Comparison of ENCODE assay signal across 9 mouse cellular contexts in genomic region chr3:79253416-79253815, GRCm38 (mm10). TPM values are rescaled to one million over a fixed set of nuclear protein-coding genes. Genes with fewer than 3 reads are reported as not detected.
DNase-seq lines count a peak whose midpoint lies in the region; ATAC-seq and TF ChIP-seq lines count a peak whose summit lies in the region.
"Had no signal": no experiment of that assay in that cellular context is flagged by ENCODE, and none has a peak within 500 bp of the region (broad histone marks: within the 10 kb centered on the region; RNA-seq: fewer than 3 reads in every experiment).

No protein-coding gene starts in this region.

- WGBS in kidney, adult 2 months: 37% methylated on average over 9 of the region's 9 CpGs
- 26% methylated on average over 9 of the region's 9 CpGs for WGBS in spleen, adult 2 months
- WGBS in hindbrain, embryonic 16.5 days: 69% methylated on average over 9 of the region's 9 CpGs

- H3K36me3 ChIP-seq in kidney, adult 2 months (ENCODE audit: control insufficient read depth, insufficient read depth, low read length): no peaks in the 10 kb centered on the region
- H3K36me3 ChIP-seq in spleen, adult 2 months (ENCODE audit: control insufficient read depth, insufficient read depth, low read length): no peaks in the 10 kb centered on the region
- no peaks in the 10 kb centered on the region for H3K36me3 ChIP-seq in hindbrain, embryonic 16.5 days (ENCODE audit: control insufficient read depth, insufficient read depth, low read length)

- H3K4me1 ChIP-seq in kidney, adult 2 months (ENCODE audit: control insufficient read depth, insufficient read depth, low read length): peaks cover 4% of the 10 kb centered on the region; the same call in 1 of the 2 replicates
- H3K4me1 ChIP-seq in spleen, adult 2 months (ENCODE audit: control insufficient read depth, insufficient read depth, insufficient read length): peaks cover 14% of the 10 kb centered on the region; the same call in 1 of the 2 replicates
- no peaks in the 10 kb centered on the region; the same call in 1 of the 2 replicates for H3K4me1 ChIP-seq in hindbrain, embryonic 16.5 days (ENCODE audit: control insufficient read depth, insufficient read depth, low read depth, low read length)

- H3K27ac ChIP-seq in kidney, adult 2 months (ENCODE audit: insufficient read depth, low read depth, low read length): peak overlapping the region; percentile 58
- peak overlapping the region; percentile 57 for H3K27ac ChIP-seq in spleen, adult 2 months (ENCODE audit: insufficient read depth, low read length)
- H3K27ac ChIP-seq in hindbrain, embryonic 16.5 days (ENCODE audit: low read depth, low read length): no peak overlapping the region

- no peak overlapping the region for H3K4me3 ChIP-seq in kidney, adult 2 months (ENCODE audit: insufficient read depth, low read depth, low read length)
- H3K4me3 ChIP-seq in spleen, adult 2 months (ENCODE audit: extremely low read depth, insufficient read depth, insufficient read length): no peak overlapping the region
- no peak overlapping the region for H3K4me3 ChIP-seq in hindbrain, embryonic 16.5 days (ENCODE audit: low read length)

- no peaks in the 10 kb centered on the region for H3K9me3 ChIP-seq in hindbrain, embryonic 16.5 days (ENCODE audit: control insufficient read depth, low read length)

- H3K9ac ChIP-seq in hindbrain, embryonic 16.5 days (ENCODE audit: low read depth, low read length): no peak overlapping the region; the same call in 1 of the 2 replicates

- no peak for DNase-seq in kidney, adult 2 months
- no peak for DNase-seq in kidney, adult 9 months
- DNase-seq in spleen, adult 2 months (ENCODE audit: low read depth in 1 of 2, low spot score in 2 of 2): no peak
- DNase-seq in spleen, postnatal 4 days (ENCODE audit: low spot score in 2 of 2): no peak
- DNase-seq in cerebellum, adult 9-11 months: no peak
- DNase-seq: lung, adult 2 months; thymus, adult 18-20 months had no signal

- TF ChIP-seq POLR2A in kidney, adult 2 months (IDR thresholded peaks at IDR 0.05; ENCODE audit: low read depth, low read length): no peak
- no peak for TF ChIP-seq POLR2A in spleen, adult 2 months (IDR thresholded peaks at IDR 0.05; ENCODE audit: low read depth, low read length)

- H3K27me3 ChIP-seq in kidney, adult 2 months (replicated peaks; ENCODE audit: control insufficient read depth, insufficient read depth, low read length): no peaks in the 10 kb centered on the region
- no peaks in the 10 kb centered on the region for H3K27me3 ChIP-seq in spleen, adult 2 months (ENCODE audit: control insufficient read depth, insufficient read depth, low read length)
- no peaks in the 10 kb centered on the region for H3K27me3 ChIP-seq in hindbrain, embryonic 16.5 days (replicated peaks; ENCODE audit: control insufficient read depth, insufficient read depth, low read length)

- no peak overlapping the region for H3K4me2 ChIP-seq in hindbrain, embryonic 16.5 days (ENCODE audit: low read length)

- TF ChIP-seq CTCF in kidney, adult 2 months (conservative IDR thresholded peaks at IDR 0.05; ENCODE audit: insufficient read depth, insufficient read length, low read depth, low read length): no peak
- no peak for TF ChIP-seq CTCF in spleen, adult 2 months (IDR thresholded peaks at IDR 0.05; ENCODE audit: extremely low read depth, insufficient read depth, insufficient read length, insufficient replicate concordance)

- ATAC-seq in hematopoietic stem cell, adult 5-6 weeks (replicated peaks in 1 of 2; ENCODE audit: insufficient read depth in 1 of 2, low FRiP score in 2 of 2, low TSS enrichment in 1 of 2, low read depth in 1 of 2, poor library complexity in 2 of 2, severe bottlenecking in 2 of 2): peak; percentile 20 to 29; a peak in 2 of 4 replicates
- no peak for ATAC-seq in hindbrain, embryonic 16.5 days

RNA-seq across cellular contexts. Expression of gene Rapgef2, which starts 32.9 kb away (rescaled TPM):
- 7.6 and 8.0 TPM in 2 replicates for polyA plus RNA-seq in kidney, adult 2 months (2012; rRNA removed)
- 4.9 and 6.3 TPM in 2 replicates for polyA plus RNA-seq in spleen, adult 2 months (2012; rRNA removed)
- total RNA-seq in hematopoietic stem cell, adult 5-6 weeks (2017): 18.5 and 20.2 TPM in 2 replicates
- 11.0 and 12.5 TPM in 2 replicates for polyA plus RNA-seq in hindbrain, embryonic 16.5 days (2015; fragmentation: Nextera tagmentation; extraction: Ambion mirVana)
